Mouse (Mus musculus): ENCODE measurements around the gene Terf2. TPM values are rescaled to one million over a fixed set of nuclear protein-coding genes. Genes with fewer than 3 reads are reported as not detected.

Terf2 gene
- polyA plus RNA-seq (2015; fragmentation: Nextera tagmentation; extraction: Ambion mirVana) = 16.4 and 17.0 TPM in 2 replicates

- peaks cover 9% of the 10 kb centered on the region; the same call in 1 of the 2 replicates for H3K36me3 ChIP-seq
- H3K27me3 ChIP-seq = no peaks in the 10 kb centered on the region
- peak within 1 kb of the TSS; percentile 95 for H3K27ac ChIP-seq
- WGBS = 4% methylated on average over 39 of the region's 39 CpGs
- ATAC-seq (ENCODE audit: borderline replicate concordance, extremely low read depth, low FRiP score, low TSS enrichment) = peak; percentile 95
- H3K9ac ChIP-seq = peak within 1 kb of the TSS; percentile 97
- H3K4me1 ChIP-seq = peaks cover 16% of the 10 kb centered on the region
- peak within 1 kb of the TSS; percentile 98 for H3K4me3 ChIP-seq
- peak within 1 kb of the TSS; percentile 52 for H3K4me2 ChIP-seq
- no peaks in the 10 kb centered on the region for H3K9me3 ChIP-seq
Measured at GRCm38 (mm10) chr8:107096366-107097036, at the start of gene Terf2. Gene Terf2 (minus strand): TSS chr8:107096547.

DNA sequence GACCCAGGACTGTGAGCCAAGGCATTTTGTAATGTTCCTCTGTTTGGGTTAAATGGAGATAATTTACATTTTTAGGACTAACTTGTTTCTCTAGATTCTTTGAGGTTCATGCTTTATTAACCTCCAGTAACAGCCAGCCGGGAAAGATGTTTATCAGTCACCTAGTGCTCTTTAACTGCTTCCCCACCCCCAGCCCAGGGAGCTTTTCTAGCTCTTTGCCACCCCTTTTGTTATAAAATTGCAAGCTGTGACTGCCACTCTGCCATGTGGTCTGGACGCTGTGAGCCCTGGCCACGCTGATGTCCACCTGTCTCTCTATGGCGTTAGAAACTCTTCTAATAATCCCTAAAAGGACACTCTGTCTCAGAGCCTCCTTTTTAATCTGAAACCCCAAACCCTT, 47.2 kb upstream of the Terf2 start:
- H3K9ac ChIP-seq = no peak overlapping the region
- WGBS = 52% methylated on average over 4 of the region's 4 CpGs
- no peak overlapping the region for H3K4me3 ChIP-seq
- H3K9me3 ChIP-seq = no peaks in the 10 kb centered on the region
- no peaks in the 10 kb centered on the region for H3K36me3 ChIP-seq
- H3K27me3 ChIP-seq = no peaks in the 10 kb centered on the region
- H3K27ac ChIP-seq = no peak overlapping the region
- no peak overlapping the region for H3K4me2 ChIP-seq
- peaks cover 11% of the 10 kb centered on the region; the same call in 1 of the 2 replicates for H3K4me1 ChIP-seq
- no peak for ATAC-seq (ENCODE audit: borderline replicate concordance, extremely low read depth, low FRiP score, low TSS enrichment)

GRCm38 (mm10) chr8:107142539-107142938, 46.2 kb upstream of the Terf2 start:
- 72% methylated on average over 4 of the region's 4 CpGs for WGBS
- Histone ChIP-seq H3K36me3 (no peaks in the 10 kb centered on the region), H3K9ac (no peak overlapping the region), H3K27ac (no peak overlapping the region), H3K27me3 (no peaks in the 10 kb centered on the region), H3K4me3 (no peak overlapping the region), H3K4me2 (no peak overlapping the region), H3K9me3 (no peaks in the 10 kb centered on the region), H3K4me1 (peaks cover 11% of the 10 kb centered on the region; the same call in 1 of the 2 replicates)
- ATAC-seq (ENCODE audit: borderline replicate concordance, extremely low read depth, low FRiP score, low TSS enrichment) = no peak

- Histone ChIP-seq H3K4me2 (no peak overlapping the region), H3K27me3 (no peaks in the 10 kb centered on the region), H3K9me3 (no peaks in the 10 kb centered on the region), H3K9ac (no peak overlapping the region), H3K4me1 (peaks cover 15% of the 10 kb centered on the region; the same call in 1 of the 2 replicates), H3K27ac (no peak overlapping the region), H3K36me3 (no peaks in the 10 kb centered on the region), H3K4me3 (no peak overlapping the region)
- WGBS = 41% methylated on average over 13 of the region's 13 CpGs
- peak; percentile 57 for ATAC-seq (ENCODE audit: borderline replicate concordance, extremely low read depth, low FRiP score, low TSS enrichment)
Measured at GRCm38 (mm10) chr8:107139704-107140470, 43.5 kb upstream of the Terf2 start.

DNA sequence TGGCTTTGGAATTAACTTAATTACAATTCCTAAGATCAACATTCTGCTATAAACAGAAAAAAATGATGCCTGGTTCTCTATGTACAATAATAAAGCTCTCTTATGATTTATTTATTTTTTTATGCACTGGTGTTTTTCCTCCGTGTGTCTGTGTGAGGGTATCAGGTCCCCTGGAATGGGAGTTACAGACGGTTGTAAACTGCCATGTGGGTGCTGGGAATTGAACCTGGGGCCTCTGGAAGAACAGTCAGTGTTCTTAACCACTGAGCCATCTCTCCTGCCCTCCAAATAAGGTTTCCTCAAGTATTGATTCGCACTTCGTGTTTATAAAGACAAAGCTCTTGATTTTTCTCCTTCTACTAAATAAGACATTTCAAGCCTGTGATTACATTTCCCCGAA, 42.0 kb upstream of the Terf2 start:
- Histone ChIP-seq H3K4me3 (no peak overlapping the region), H3K27ac (no peak overlapping the region), H3K4me2 (no peak overlapping the region), H3K36me3 (no peaks in the 10 kb centered on the region), H3K9ac (no peak overlapping the region), H3K4me1 (peaks cover 15% of the 10 kb centered on the region; the same call in 1 of the 2 replicates), H3K27me3 (no peaks in the 10 kb centered on the region), H3K9me3 (no peaks in the 10 kb centered on the region)
- 77% methylated on average over 5 of the region's 5 CpGs for WGBS
- ATAC-seq (ENCODE audit: borderline replicate concordance, extremely low read depth, low FRiP score, low TSS enrichment) = no peak

- no peak for ATAC-seq (ENCODE audit: borderline replicate concordance, extremely low read depth, low FRiP score, low TSS enrichment)
- no peaks in the 10 kb centered on the region for H3K27me3 ChIP-seq
- H3K9ac ChIP-seq = no peak overlapping the region
- no peak overlapping the region for H3K4me3 ChIP-seq
- H3K27ac ChIP-seq = no peak overlapping the region
- H3K4me2 ChIP-seq = no peak overlapping the region
- H3K4me1 ChIP-seq = peaks cover 15% of the 10 kb centered on the region; the same call in 1 of the 2 replicates
- 82% methylated on average over 6 of the region's 6 CpGs for WGBS
- H3K36me3 ChIP-seq = no peaks in the 10 kb centered on the region
- H3K9me3 ChIP-seq = no peaks in the 10 kb centered on the region
Measured at GRCm38 (mm10) chr8:107137591-107137990, 41.2 kb upstream of the Terf2 start.

DNA sequence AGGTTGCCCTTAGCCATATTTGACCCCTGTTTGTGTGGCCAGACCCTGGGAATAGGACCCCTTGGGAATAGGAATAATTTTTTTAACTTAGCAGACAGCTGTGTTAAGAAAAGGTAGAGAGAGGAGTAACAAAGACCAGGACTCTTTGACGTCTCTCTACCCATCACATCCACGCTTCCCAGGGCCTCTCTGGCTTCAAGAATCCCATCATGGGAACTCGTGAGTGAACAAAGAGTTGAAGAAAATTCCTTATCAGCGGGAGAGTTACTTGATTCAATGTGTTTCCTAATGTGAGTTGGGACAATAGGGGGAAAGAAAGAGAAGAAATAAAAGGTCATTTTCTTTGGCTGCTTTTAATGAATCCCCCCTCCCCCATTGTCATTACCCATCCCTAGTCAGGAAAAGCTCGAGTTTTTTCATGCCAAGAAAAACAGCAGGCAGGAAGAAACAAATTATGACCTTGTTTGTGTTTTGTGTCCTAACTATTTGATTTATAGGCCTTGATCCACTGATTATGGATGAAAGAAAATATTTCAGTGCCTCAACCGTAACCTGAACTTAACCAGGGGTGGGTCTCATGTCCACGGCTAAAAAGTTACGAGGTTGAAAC, 39.8 kb upstream of the Terf2 start:
- peaks cover 15% of the 10 kb centered on the region; the same call in 1 of the 2 replicates for H3K4me1 ChIP-seq
- H3K4me3 ChIP-seq = no peak overlapping the region
- WGBS = 37% methylated on average over 8 of the region's 8 CpGs
- H3K27ac ChIP-seq = peak overlapping the region; percentile 47; the same call in 1 of the 2 replicates
- no peak overlapping the region for H3K4me2 ChIP-seq
- no peaks in the 10 kb centered on the region for H3K9me3 ChIP-seq
- ATAC-seq (ENCODE audit: borderline replicate concordance, extremely low read depth, low FRiP score, low TSS enrichment) = no peak
- no peaks in the 10 kb centered on the region for H3K36me3 ChIP-seq
- no peaks in the 10 kb centered on the region for H3K27me3 ChIP-seq
- no peak overlapping the region for H3K9ac ChIP-seq

GRCm38 (mm10) chr8:107133881-107134280, 37.5 kb upstream of the Terf2 start:
- Histone ChIP-seq H3K27me3 (no peaks in the 10 kb centered on the region), H3K4me2 (no peak overlapping the region), H3K36me3 (no peaks in the 10 kb centered on the region), H3K4me1 (peaks cover 15% of the 10 kb centered on the region), H3K27ac (no peak overlapping the region), H3K9ac (no peak overlapping the region), H3K9me3 (no peaks in the 10 kb centered on the region), H3K4me3 (no peak overlapping the region)
- WGBS = 53% methylated on average over 6 of the region's 6 CpGs
- ATAC-seq (ENCODE audit: borderline replicate concordance, extremely low read depth, low FRiP score, low TSS enrichment) = no peak

DNA sequence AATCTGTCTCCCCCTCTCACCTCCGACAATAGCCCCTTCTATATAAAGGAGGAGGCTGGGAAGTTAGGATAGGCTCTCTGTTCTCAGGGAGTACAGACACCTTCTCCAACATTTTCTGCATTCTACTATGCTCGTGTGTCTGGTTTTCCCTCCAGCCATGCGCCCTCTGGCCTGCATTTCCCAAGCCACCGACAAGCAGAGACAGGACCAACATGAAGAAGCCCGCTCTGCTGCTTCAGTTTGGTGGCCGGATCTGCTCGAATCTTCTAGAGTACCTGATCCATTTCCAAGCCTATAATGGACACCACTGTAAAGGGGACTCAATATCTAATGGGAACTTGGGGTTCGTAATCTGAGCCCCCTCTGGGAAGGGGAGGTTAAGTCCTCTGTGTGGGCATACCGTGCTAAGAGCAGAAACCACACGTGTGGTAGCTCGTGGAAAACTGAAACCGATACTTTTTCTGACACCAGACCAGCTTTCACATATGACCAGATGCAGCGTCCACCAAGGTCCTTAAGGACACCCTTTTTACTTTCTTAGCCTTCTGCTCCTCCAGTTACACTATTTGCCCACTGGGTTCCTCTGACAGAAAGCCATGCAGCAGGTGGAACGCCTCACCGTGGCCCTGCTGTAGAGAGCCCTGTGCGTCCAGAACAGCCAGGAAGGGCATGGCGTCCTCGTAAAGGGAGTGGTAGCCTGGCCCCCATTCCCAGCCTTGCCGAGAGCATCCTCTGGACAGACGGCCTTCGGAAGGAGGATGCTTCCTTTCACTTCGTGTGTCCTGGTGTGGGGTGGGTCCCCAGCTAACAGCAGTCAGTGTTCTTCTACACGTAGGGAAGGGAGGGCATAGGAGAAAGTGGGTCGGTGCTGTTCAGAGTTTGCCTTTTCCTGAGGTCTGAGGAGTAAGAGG, 36.5 kb upstream of the Terf2 start:
- H3K4me3 ChIP-seq = no peak overlapping the region

GRCm38 (mm10) chr8:107130028-107130427, 33.7 kb upstream of the Terf2 start:
- H3K27me3 ChIP-seq = no peaks in the 10 kb centered on the region
- H3K4me1 ChIP-seq = peaks cover 14% of the 10 kb centered on the region
- no peaks in the 10 kb centered on the region for H3K9me3 ChIP-seq
- H3K4me3 ChIP-seq = no peak overlapping the region
- H3K9ac ChIP-seq = no peak overlapping the region
- no peaks in the 10 kb centered on the region for H3K36me3 ChIP-seq
- no peak overlapping the region for H3K4me2 ChIP-seq
- no peak for ATAC-seq (ENCODE audit: borderline replicate concordance, extremely low read depth, low FRiP score, low TSS enrichment)
- H3K27ac ChIP-seq = peak overlapping the region; percentile 43; the same call in 1 of the 2 replicates
- 71% methylated on average over 6 of the region's 6 CpGs for WGBS

More for the DNA sequence above, 36.5 kb upstream of the Terf2 start:
- Histone ChIP-seq H3K9me3 (no peaks in the 10 kb centered on the region), H3K36me3 (no peaks in the 10 kb centered on the region), H3K4me2 (no peak overlapping the region), H3K9ac (no peak overlapping the region), H3K4me1 (peaks cover 18% of the 10 kb centered on the region), H3K27ac (no peak overlapping the region), H3K27me3 (no peaks in the 10 kb centered on the region)
- WGBS = 77% methylated on average over 24 of the region's 24 CpGs
- no peak for ATAC-seq (ENCODE audit: borderline replicate concordance, extremely low read depth, low FRiP score, low TSS enrichment)
